ENCODE assay signal across 29 mouse cellular contexts in genomic region chr1:161365006-161365405, GRCm38 (mm10). TPM values are rescaled to one million over a fixed set of nuclear protein-coding genes. Genes with fewer than 3 reads are reported as not detected.
DNase-seq lines count a peak whose midpoint lies in the region; ATAC-seq and TF ChIP-seq lines count a peak whose summit lies in the region.
"Had no signal": no experiment of that assay in that cellular context is flagged by ENCODE, and none has a peak within 500 bp of the region (broad histone marks: within the 10 kb centered on the region; RNA-seq: fewer than 3 reads in every experiment).

No protein-coding gene starts in this region.

- H3K27me3 ChIP-seq in lung, postnatal 0 days (replicated peaks; ENCODE audit: insufficient read depth, low read length): no peaks in the 10 kb centered on the region
- H3K27me3 ChIP-seq: CH12.LX; embryonic facial prominence, embryonic 12.5 days; forebrain, embryonic 13.5 days; forebrain, embryonic 15.5 days had no signal

- no peak overlapping the region for H3K27ac ChIP-seq in lung, postnatal 0 days (ENCODE audit: low read length)
- H3K27ac ChIP-seq in embryonic fibroblast, embryonic 13.5 days (ENCODE audit: insufficient read depth, low read length): peak overlapping the region; percentile 37
- H3K27ac ChIP-seq: embryonic facial prominence, embryonic 10.5 days; embryonic facial prominence, embryonic 12.5 days; forebrain, embryonic 13.5 days; forebrain, embryonic 15.5 days had no signal

- ATAC-seq in lung, postnatal 0 days: peak; percentile 38; the same call in 1 of the 2 replicates
- ATAC-seq: activated CD4-positive, CD25-positive, alpha-beta regulatory T cell, adult 4 months; CD4-positive, CD25-positive, alpha-beta regulatory T cell, adult 4 months; forebrain, embryonic 13.5 days; forebrain, embryonic 15.5 days; forebrain, postnatal 0 days; Patski had no signal

- TF ChIP-seq CTCF in lung, postnatal 0 days (IDR thresholded peaks at IDR 0.05): no peak
- no peak for TF ChIP-seq CTCF in embryonic fibroblast, embryonic 13.5 days (IDR thresholded peaks at IDR 0.05; ENCODE audit: borderline replicate concordance, insufficient read depth, low read length)

- H3K9ac ChIP-seq in lung, postnatal 0 days (replicated peaks; ENCODE audit: low read depth): no peak overlapping the region
- H3K9ac ChIP-seq: embryonic facial prominence, embryonic 12.5 days; forebrain, embryonic 13.5 days; forebrain, embryonic 15.5 days; forebrain, postnatal 0 days had no signal

- 52% methylated on average over 4 of the region's 4 CpGs for WGBS in lung, postnatal 0 days

- peak; percentile 22 for DNase-seq in lung, postnatal 0 days (ENCODE audit: low spot score)
- DNase-seq in lung, postnatal 36 days: no peak
- peak; percentile 62 for DNase-seq in Muller cell, postnatal 12 days (ENCODE audit: inconsistent ontology term)
- DNase-seq in adrenal gland, adult (ENCODE audit: inconsistent age in 2 of 2, low spot score in 1 of 2): no peak
- no peak for DNase-seq in adrenal gland, postnatal 10 days
- DNase-seq in right cerebral cortex, postnatal 25 days: no peak
- DNase-seq: adrenal gland, adult 2 months; adrenal gland, postnatal 14 days; adrenal gland, postnatal 36 days; B cell, adult 2 months; cerebellum, adult 11-12 months; cerebellum, adult 2 months; cerebellum, adult 9-10 months; cerebellum, postnatal 10 days; cerebellum, postnatal 25 days; forebrain, postnatal 0 days had no signal

- no peak for TF ChIP-seq EP300 in lung, postnatal 0 days (IDR thresholded peaks at IDR 0.05)

- H3K9me3 ChIP-seq in lung, postnatal 0 days (ENCODE audit: low read length): no peaks in the 10 kb centered on the region
- H3K9me3 ChIP-seq: embryonic facial prominence, embryonic 10.5 days; embryonic facial prominence, embryonic 12.5 days; forebrain, embryonic 13.5 days; forebrain, embryonic 15.5 days had no signal

- no peak overlapping the region for H3K4me3 ChIP-seq in lung, postnatal 0 days (ENCODE audit: low read depth, low read length)
- no peak overlapping the region for H3K4me3 ChIP-seq in embryonic fibroblast, embryonic 13.5 days (ENCODE audit: insufficient read depth, low read length)
- H3K4me3 ChIP-seq: embryonic facial prominence, embryonic 10.5 days; embryonic facial prominence, embryonic 12.5 days; erythroblast, embryonic 14.5 days; forebrain, embryonic 13.5 days; forebrain, embryonic 15.5 days had no signal

- H3K4me2 ChIP-seq in lung, postnatal 0 days (replicated peaks; ENCODE audit: low read depth, low read length): no peak overlapping the region
- H3K4me2 ChIP-seq: embryonic facial prominence, embryonic 12.5 days; forebrain, embryonic 13.5 days; forebrain, embryonic 15.5 days had no signal

- no peak for TF ChIP-seq POLR2A in embryonic fibroblast, embryonic 13.5 days (IDR thresholded peaks at IDR 0.05; ENCODE audit: low read depth, low read length)

- H3K36me3 ChIP-seq in lung, postnatal 0 days (ENCODE audit: insufficient read depth, low read length): no peaks in the 10 kb centered on the region
- H3K36me3 ChIP-seq: embryonic facial prominence, embryonic 10.5 days; embryonic facial prominence, embryonic 12.5 days; forebrain, embryonic 15.5 days; G1E had no signal

- no peaks in the 10 kb centered on the region for H3K4me1 ChIP-seq in lung, postnatal 0 days (ENCODE audit: insufficient read depth, low read depth, low read length)
- peaks cover 7% of the 10 kb centered on the region for H3K4me1 ChIP-seq in embryonic fibroblast, embryonic 13.5 days (ENCODE audit: control insufficient read depth, insufficient read depth, low read length)
- H3K4me1 ChIP-seq: embryonic facial prominence, embryonic 10.5 days; embryonic facial prominence, embryonic 12.5 days; forebrain, embryonic 13.5 days; forebrain, embryonic 15.5 days had no signal

RNA-seq across cellular contexts. Expression of gene Tnfsf4, which starts 30.2 kb away (rescaled TPM):
- not detected in 2 replicates for polyA plus RNA-seq in lung, postnatal 0 days (2015; fragmentation: Nextera tagmentation; extraction: Ambion mirVana)
- polyA plus RNA-seq in embryonic fibroblast, embryonic 13.5 days (2011; ENCODE audit: insufficient read length, low read depth, missing spikeins): 0.27 TPM in 1 of 2 replicates, not detected in the other
- not detected for total RNA-seq in adrenal gland, postnatal 10 days (2021)
- total RNA-seq: adrenal gland, adult 2 months; adrenal gland, postnatal 14 days; adrenal gland, postnatal 36 days; forebrain, postnatal 0 days had no signal
- polyA plus RNA-seq: adrenal gland, adult 2 months; cerebellum, adult 2 months; cortical plate, adult 2 months; embryonic facial prominence, embryonic 10.5 days; embryonic facial prominence, embryonic 12.5 days; erythroblast, embryonic 14.5 days; forebrain, embryonic 11.5 days; forebrain, embryonic 13.5 days; forebrain, embryonic 15.5 days; forebrain, postnatal 0 days; G1E; Patski had no signal

Comparison
In these comparisons a context has a peak if more than half of its experiments do, and no peak if none do; other contexts are left out.
1. DNase-seq: peak in lung, postnatal 0 days (single experiment) and Muller cell, postnatal 12 days (single experiment); none in lung, postnatal 36 days (single experiment), adrenal gland, adult (0 of 2), adrenal gland, postnatal 10 days (single experiment) and right cerebral cortex, postnatal 25 days (single experiment).